Mouse (Mus musculus) heart, postnatal 14 days (tissue): ENCODE data around the gene Nr1h5. TPM values are rescaled to one million over a fixed set of nuclear protein-coding genes. Genes with fewer than 3 reads are reported as not detected.

Experiments
- DNase-seq, 2 experiments: peaks; one replicate each; pipeline ENCODE4 v3.0.0; 2021 to 2022
- intact Hi-C: fragments of 180-260 bp; cut with DNase I; formaldehyde crosslinking; loops from one replicate; pipeline ENCODE4 v1.15.1; 2025
- total RNA-seq, 2 experiments: library from RNA; stranded (reverse); gene quantifications; 2 replicates each; pipeline ENCODE4 v1.2.3; 2021

Nr1h5 gene
- total RNA-seq, 2 experiments from 2014 or later = 0.15 TPM; not detected in 1

DNA sequence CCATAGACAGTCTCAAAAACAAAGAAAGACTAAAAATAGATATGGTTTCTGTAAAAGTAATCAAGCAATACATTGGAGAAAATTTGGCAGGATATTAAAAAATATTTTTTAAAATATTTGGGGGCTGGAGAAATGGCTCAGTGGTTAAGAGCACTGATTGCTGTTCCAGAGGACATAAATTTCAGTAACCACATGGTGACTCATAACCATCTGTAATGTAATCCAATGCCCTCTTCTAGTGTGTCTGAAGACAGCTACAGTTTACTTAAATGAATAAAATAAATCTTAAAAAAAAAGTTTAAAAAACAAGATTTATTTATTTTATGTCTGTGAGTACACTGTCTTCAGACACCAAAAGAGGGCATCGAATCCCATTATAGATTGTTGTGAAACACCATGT, 64.8 kb downstream of the Nr1h5 start:
- intact Hi-C loops = no loop called here
- no peak for DNase-seq

Other genes with a start within 250 kb of the Nr1h5 start
- 10 to 100 TPM; 21.8 to 22.1 TPM for gene Tspan2, start 229.6 kb downstream of the Nr1h5 start, total RNA-seq
- gene Tshb, start 181.4 kb downstream of the Nr1h5 start, total RNA-seq = not detected
- not detected for gene Sycp1, start 28.0 kb downstream of the Nr1h5 start, total RNA-seq
- gene Sike1, start 31.6 kb upstream of the Nr1h5 start, total RNA-seq = 10 to 100 TPM; 87.8 to 90.9 TPM
- 100 to 1,000 TPM; 413 to 418 TPM for gene Csde1, start 56.3 kb upstream of the Nr1h5 start, total RNA-seq
- gene Nras, start 94.2 kb upstream of the Nr1h5 start, total RNA-seq = 10 to 100 TPM; 67.0 to 87.2 TPM
- gene Ampd1, start 109.9 kb upstream of the Nr1h5 start, total RNA-seq = not detected
- gene Dennd2c, start 138.5 kb upstream of the Nr1h5 start, total RNA-seq = 1 to 10 TPM; 2.9 to 3.4 TPM
- 10 to 100 TPM; 47.7 to 48.0 TPM for gene Bcas2, start 207.5 kb upstream of the Nr1h5 start, total RNA-seq